Mouse (Mus musculus) thymus, adult 18-20 months (tissue): ENCODE measurements around the gene Shld1.

Experiments
- DNase-seq, 2 experiments: peaks; one replicate each; pipeline ENCODE4 v3.0.0; 2022; ENCODE audit warnings: mixed read lengths in 2 of 2

The Shld1 gene

GRCm38 (mm10) chr2:132686756-132687737, at the start of gene Shld1:
Shld1 (plus strand) TSS chr2:132686931.
- peak; percentile 74 to 86 for DNase-seq

DNA sequence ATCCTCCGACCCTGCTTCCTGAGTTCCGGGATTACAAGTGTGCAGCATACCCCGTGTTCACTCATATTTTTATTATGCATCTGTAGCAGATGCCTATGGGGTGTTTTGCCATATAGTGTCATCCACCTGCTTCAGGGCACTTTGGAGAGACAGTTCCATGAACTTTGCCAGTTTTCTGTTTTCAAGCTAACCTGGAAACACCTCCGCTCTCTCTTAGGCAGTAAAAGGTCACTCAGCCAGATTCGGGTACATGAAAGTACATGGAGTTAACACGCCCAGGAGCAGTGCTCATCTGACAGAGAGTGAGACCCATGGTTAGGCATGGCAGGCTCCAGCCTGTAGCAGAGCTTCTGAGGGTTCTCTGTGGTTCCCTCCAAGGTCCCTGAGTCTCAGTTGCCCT, 48.4 kb upstream of the Shld1 start:
- no peak for DNase-seq

GRCm38 (mm10) chr2:132639337-132639736, 47.4 kb upstream of the Shld1 start:
- no peak for DNase-seq

- no peak for DNase-seq
These were observed 45.5 kb upstream of the Shld1 start for GRCm38 (mm10) chr2:132641196-132641595.

DNA sequence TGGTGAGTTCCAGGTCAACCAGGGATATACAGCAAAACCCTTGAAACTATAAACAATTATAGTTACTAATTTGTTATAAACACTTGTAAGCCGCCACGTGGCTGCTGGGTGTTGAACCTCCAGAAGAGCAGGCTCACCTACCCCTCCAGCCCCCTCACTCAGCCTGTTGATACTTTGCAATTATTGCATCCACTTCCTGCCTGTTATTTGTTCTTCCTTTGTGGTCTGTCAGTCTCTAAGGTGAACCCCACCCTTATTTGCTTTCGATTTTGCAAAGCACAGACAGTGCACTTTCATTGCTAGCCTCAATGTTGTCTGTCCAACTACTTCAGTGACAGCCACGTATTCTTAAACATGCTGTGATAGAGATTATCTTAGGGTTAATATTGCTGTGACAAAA, 43.6 kb upstream of the Shld1 start:
- peak in 1 of 2 experiments; percentile 9 for DNase-seq

GRCm38 (mm10) chr2:132646856-132647745, 39.6 kb upstream of the Shld1 start:
- DNase-seq, result no peak

- no peak for DNase-seq
These were observed 37.3 kb upstream of the Shld1 start for GRCm38 (mm10) chr2:132649352-132649870.

DNA sequence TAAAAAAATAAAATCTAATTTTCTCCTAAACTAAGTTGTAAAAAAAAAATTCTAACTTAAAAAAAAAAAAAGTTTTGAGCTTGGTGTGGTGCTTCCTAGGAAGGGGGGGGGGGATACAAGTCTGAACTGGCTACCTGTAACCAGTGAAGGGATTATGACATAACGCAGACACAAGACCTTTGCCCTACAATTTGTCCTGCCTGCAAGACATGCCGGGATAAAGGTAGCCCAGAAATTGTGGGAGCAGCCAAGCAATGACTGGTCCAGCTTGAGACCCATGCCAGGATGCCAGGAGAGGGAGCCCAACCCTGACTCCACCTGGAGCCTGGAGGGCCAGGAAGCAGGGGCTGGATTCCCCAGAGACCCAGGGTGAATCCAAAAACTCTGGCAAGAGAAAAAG, 36.2 kb upstream of the Shld1 start:
- no peak for DNase-seq

GRCm38 (mm10) chr2:132652476-132652875, 34.3 kb upstream of the Shld1 start:
- DNase-seq, result no peak

- no peak for DNase-seq
These were observed 31.8 kb upstream of the Shld1 start for GRCm38 (mm10) chr2:132654834-132655495.

GRCm38 (mm10) chr2:132657186-132657585, 29.5 kb upstream of the Shld1 start:
- no peak for DNase-seq

DNA sequence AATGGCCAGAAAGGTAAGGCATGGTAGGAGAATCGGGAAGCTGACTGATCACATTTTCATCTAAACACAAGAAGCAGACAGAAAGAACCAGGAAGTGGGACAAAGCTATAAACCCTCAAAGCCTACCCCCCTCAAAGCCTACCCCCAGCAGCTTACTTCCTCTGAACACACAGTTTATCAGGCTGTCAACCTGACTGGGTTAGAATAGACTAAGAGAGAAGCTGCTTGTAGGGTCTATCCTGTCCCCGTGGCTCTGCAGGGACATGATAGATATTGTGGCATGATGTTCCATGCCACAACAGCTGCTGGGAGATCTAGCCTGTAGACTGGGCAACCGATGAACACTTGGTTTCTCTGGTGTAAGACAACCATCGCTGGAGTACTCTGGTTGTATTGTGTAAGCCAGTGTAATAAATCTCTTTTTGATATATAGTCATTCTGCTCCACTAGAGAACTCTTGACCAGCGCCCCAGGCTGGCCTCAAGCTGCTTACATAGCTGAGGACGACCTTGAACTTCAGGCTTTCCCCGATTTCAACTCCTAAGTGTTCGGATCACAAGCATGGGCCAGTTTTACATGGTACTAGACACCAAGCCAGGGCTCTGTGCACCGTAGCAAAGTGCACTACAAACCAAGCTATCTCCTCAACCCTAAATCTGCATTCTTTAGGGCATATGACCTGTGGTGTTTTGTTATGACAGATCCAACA, 28.2 kb upstream of the Shld1 start:
- no peak for DNase-seq

DNA sequence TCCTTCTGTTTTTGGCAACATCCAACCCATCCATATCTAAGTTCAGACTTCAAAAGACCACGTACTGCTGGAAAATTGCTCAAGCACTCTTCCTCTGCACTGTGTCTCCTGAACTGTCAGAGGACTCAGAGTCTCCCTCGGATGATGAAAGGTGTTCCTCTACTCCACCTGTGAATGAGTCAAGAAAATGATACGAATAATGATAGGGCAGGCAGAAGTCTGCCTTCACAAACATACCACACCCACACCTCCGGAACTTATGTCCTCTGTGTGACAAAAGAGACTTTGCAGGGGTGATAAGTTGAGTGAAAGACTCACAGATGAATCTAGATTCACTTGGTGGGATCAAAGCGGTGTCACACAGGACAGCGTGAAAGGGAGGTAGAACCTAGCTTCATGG, 17.6 kb upstream of the Shld1 start:
- no peak for DNase-seq

GRCm38 (mm10) chr2:132670290-132670689, 16.4 kb upstream of the Shld1 start:
- no peak for DNase-seq

DNA sequence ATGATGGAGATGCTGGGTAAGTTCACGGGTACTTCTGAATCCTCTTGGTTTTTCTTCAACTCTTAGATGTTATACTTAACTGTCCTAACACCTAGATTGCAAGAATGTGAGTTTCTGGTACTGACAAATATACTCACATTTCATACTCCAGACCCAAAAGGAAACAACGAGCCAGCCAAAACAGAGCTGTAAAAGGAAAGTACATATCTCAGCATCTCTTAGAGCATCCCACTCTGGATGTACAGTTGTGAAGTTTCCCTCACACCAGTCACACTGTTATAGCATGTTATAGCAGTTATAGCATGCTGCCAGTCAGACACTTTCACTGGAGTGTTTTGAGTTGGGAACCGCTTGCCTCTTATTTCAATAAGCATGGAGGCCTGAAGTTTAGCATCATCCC, 14.6 kb upstream of the Shld1 start:
- DNase-seq, result no peak

- no peak for DNase-seq
These were observed 10.6 kb upstream of the Shld1 start for GRCm38 (mm10) chr2:132676111-132676510.

- DNase-seq, result no peak
These were observed 1.7 kb upstream of the Shld1 start for GRCm38 (mm10) chr2:132685001-132685400.

DNA sequence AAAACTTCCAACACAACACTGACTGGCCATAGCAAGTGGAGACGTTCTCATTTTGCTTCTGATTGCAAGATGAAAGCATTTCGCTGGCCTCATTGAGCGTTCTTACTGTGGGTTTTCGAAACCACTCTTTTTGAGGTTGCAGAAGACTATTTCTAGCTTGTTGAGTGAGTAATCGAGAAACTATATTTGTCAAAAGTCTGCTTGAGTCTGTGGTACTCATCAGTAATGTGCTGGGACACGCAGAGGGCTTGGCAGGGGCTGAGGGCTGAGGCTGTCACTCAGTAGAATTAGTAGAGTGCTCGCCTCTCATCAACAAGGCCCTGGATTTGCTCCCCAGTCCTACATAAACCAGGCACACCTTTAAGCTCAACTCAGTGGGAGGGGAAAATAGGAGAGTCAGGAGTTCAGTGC, 1.9 kb downstream of the Shld1 start:
- DNase-seq, result no peak

- DNase-seq, result no peak
These were observed 2.4 kb downstream of the Shld1 start for GRCm38 (mm10) chr2:132689188-132689568.

DNA sequence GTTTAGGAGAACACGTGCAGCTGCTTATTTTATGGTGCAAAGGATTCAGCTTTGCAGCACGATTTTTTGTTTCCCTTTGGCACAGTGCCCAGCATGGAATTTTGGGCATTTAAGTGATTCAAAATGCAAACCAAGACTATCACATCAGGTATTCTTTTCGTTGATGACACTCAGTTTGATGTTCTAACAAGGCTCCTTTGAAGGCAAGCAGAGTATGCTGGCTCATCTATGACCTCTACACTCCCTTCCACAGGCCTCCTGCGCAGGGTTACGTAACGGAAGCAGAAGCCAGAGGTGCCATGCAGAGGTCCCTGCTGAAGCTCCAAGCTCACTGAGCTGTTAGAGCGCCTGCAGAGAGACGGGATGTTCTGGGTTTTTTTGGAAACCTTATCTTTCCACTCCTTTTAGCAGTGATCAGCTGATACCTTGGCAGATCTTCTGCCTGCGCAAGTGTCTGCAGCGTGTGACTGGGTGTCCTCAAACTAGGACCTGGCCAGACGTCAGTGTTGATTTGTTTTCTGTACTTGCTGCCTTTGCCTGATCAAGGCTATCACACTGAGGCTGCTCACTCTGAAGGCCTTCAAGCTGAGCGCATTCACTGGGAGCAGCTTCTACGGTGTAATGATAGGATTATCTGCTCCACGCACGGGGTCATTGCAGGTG, 3.0 kb downstream of the Shld1 start:
- DNase-seq, result no peak

DNA sequence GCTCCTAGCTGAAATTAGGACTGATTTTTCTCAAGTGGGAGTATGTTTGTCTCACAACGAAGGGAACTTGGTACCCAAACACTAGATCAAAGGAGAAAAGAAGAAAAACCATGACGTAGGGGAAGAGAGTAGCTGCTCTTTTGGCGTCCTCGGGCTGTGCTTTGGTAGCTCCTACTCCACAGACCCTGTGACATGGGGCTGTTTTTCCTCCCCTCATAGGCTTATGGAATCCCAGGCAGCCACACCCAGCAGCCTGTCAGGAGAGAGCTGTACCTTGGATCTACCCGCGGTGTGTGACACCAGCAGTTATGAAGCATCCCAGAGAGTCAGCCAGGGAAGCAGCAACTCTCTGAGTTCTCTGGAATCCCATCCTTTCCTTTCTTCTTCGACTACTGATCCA, 5.0 kb downstream of the Shld1 start:
- DNase-seq, result no peak

GRCm38 (mm10) chr2:132692320-132692719, 5.6 kb downstream of the Shld1 start:
- DNase-seq, result no peak
